In genomic region chr1:183299161-183299560, GRCm38 (mm10) we compare ENCODE assay signal across 9 mouse cellular contexts. TPM values are rescaled to one million over a fixed set of nuclear protein-coding genes. Genes with fewer than 3 reads are reported as not detected.
DNase-seq lines count a peak whose midpoint lies in the region; ATAC-seq and TF ChIP-seq lines count a peak whose summit lies in the region.
"Had no signal": no experiment of that assay in that cellular context is flagged by ENCODE, and none has a peak within 500 bp of the region (broad histone marks: within the 10 kb centered on the region; RNA-seq: fewer than 3 reads in every experiment).

No protein-coding gene starts in this region.

- no peak overlapping the region for H3K27ac ChIP-seq in layer of hippocampus, adult 2 months
- no peak overlapping the region for H3K27ac ChIP-seq in intestine, postnatal 0 days (ENCODE audit: low read depth, low read length)
- H3K27ac ChIP-seq: heart, embryonic 13.5 days had no signal

- H3K27me3 ChIP-seq in intestine, postnatal 0 days (replicated peaks; ENCODE audit: control insufficient read depth, insufficient read depth, low read length) = no peaks in the 10 kb centered on the region
- H3K27me3 ChIP-seq: heart, embryonic 13.5 days had no signal

- WGBS in intestine, postnatal 0 days = 87% methylated on average over 6 of the region's 6 CpGs

- no peak overlapping the region for H3K9ac ChIP-seq in intestine, postnatal 0 days (ENCODE audit: low read depth, low read length)
- H3K9ac ChIP-seq: heart, embryonic 13.5 days had no signal

- DNase-seq in monocyte, adult 2 months (ENCODE audit: low read depth in 1 of 2, low spot score in 2 of 2) = peak; percentile 95 to 99
- DNase-seq in c-Kit-positive CD71-positive TER-119-positive erythroid progenitor cells, embryonic 14.5 days (ENCODE audit: low spot score) = peak; percentile 97
- DNase-seq in gastrocnemius, postnatal 10 days = peak; percentile 95
- DNase-seq in layer of hippocampus, adult 2 months (ENCODE audit: low spot score in 2 of 2) = peak; percentile 98
- DNase-seq in lung, postnatal 10 days = peak; percentile 93
- DNase-seq in spleen, postnatal 14 days (ENCODE audit: low spot score in 2 of 2) = peak; percentile 95 to 97

- H3K36me3 ChIP-seq in intestine, postnatal 0 days (ENCODE audit: control insufficient read depth, insufficient read depth) = no peaks in the 10 kb centered on the region
- H3K36me3 ChIP-seq: heart, embryonic 13.5 days had no signal

- H3K9me3 ChIP-seq in intestine, postnatal 0 days (ENCODE audit: control insufficient read depth) = no peaks in the 10 kb centered on the region
- H3K9me3 ChIP-seq: heart, embryonic 13.5 days had no signal

- H3K4me3 ChIP-seq in layer of hippocampus, adult 2 months = no peak overlapping the region
- no peak overlapping the region for H3K4me3 ChIP-seq in intestine, postnatal 0 days (ENCODE audit: low read depth, low read length)

- no peak for ATAC-seq in monocyte, adult 5-6 weeks (replicated peaks; ENCODE audit: insufficient number of reproducible peaks, low FRiP score, low TSS enrichment, poor library complexity, severe bottlenecking)
- no peak for ATAC-seq in intestine, postnatal 0 days

- no peaks in the 10 kb centered on the region for H3K4me1 ChIP-seq in intestine, postnatal 0 days (replicated peaks; ENCODE audit: control insufficient read depth, insufficient read depth, low read length)

- H3K4me2 ChIP-seq in intestine, postnatal 0 days (replicated peaks; ENCODE audit: low read depth) = no peak overlapping the region

- no peak for TF ChIP-seq CTCF in layer of hippocampus, adult 2 months (conservative IDR thresholded peaks at IDR 0.05)
- no peak for TF ChIP-seq CTCF in intestine, postnatal 0 days (IDR thresholded peaks at IDR 0.05; ENCODE audit: low read depth)

RNA-seq across cellular contexts. Expression of gene Brox, which starts 2.1 kb away (rescaled TPM):
- total RNA-seq in monocyte, adult 5-6 weeks (2017) = 67.0 to 80.6 TPM (median 72.1 TPM) in 3 replicates
- total RNA-seq in gastrocnemius, postnatal 10 days (2021) = 10 to 100 TPM; 27.0 to 31.5 TPM
- 10 to 100 TPM; 48.6 to 61.8 TPM for total RNA-seq in layer of hippocampus, adult 2 months (2021)
- polyA plus RNA-seq in intestine, postnatal 0 days (2015; fragmentation: Nextera tagmentation; extraction: Ambion mirVana) = 29.7 and 32.5 TPM in 2 replicates

RNA-seq across cellular contexts. Expression of gene Aida, which starts 2.8 kb away (rescaled TPM):
- 84.3 to 93.7 TPM (median 84.8 TPM) in 3 replicates for total RNA-seq in monocyte, adult 5-6 weeks (2017)
- total RNA-seq in gastrocnemius, postnatal 10 days (2021) = 10 to 100 TPM; 32.6 to 38.6 TPM
- 10 to 100 TPM; 47.8 to 47.9 TPM for total RNA-seq in layer of hippocampus, adult 2 months (2021)
- 25.1 and 26.3 TPM in 2 replicates for polyA plus RNA-seq in intestine, postnatal 0 days (2015; fragmentation: Nextera tagmentation; extraction: Ambion mirVana)
